Mouse (Mus musculus): ENCODE measurements around the gene Anxa6.

Anxa6 gene

GRCm38 (mm10) chr11:54998284-54998683, 35.0 kb downstream of the Anxa6 start:
- peak; percentile 72 to 75 for DNase-seq (ENCODE audit: low spot score in 2 of 2)

DNA sequence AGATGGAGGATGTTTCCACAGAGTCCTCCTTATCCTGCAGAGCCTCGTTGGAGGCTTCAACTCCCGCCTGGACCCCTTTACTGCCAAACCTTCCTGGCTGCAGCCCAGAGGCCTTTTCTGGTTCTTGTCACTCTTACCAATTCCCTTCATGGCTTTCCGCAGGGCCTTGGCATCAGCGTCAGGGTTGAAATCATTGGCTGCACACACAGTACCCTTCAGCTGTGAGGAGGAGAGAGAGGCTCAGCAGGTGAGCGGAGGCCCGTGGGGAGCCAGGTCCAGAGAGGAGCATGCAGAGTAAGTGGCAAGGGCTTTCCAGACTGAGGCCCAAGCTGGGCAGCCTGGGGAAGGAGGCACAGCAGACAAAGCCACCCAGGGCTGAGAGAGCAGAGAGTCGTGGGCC, 37.1 kb downstream of the Anxa6 start:
- DNase-seq (ENCODE audit: low spot score in 2 of 2) = peak; percentile 60 to 72

DNA sequence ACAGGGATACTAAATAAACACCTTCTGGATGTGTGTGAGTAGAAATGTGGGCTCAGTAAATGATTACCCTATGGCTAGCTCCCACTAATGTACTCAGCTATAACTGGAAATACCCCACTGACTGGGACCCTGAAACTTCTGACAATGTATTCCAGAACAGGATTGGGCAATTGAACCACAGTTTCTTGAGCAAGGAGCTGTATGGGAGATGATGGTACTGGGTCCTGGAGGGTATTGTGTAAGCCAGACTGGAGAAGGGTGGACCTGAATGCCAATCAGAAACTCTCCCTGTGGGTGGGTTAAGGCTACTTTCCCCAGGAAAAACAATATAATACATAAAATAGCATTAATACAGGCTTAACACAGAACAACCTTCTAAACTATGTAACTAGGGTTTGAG, 43.3 kb downstream of the Anxa6 start:
- DNase-seq (ENCODE audit: low spot score in 2 of 2) = no peak

DNA sequence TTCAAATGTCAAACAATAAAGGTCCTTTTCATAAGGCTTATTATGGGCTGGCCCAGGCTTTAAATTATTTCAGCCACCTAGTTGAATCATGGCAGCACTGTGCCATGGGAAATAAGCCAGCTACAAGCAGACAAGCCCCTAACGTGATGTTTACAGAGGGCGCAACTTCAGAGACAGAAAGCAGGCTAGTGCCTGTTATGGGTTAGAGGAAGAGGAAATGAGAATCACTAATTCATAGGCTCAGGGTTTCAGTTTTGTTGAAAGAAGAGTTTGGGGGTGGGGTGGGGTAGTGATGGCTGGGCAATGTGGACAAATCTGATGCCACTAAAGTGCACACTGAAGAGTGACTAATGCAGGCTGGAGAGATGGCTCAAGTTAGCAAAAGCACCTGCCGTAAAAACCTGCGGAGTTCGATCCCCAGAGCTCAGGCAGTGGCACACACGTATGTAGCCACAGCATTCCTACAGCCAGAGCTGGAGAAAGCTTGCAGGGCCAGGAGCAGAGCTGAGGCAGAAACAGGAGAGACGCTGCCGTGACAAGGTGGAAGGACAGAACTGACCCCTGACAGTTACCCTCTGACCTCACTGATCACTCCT, 44.4 kb downstream of the Anxa6 start:
- no peak for DNase-seq (ENCODE audit: low spot score in 2 of 2)

- DNase-seq (ENCODE audit: low spot score in 2 of 2) = no peak
Measured at GRCm38 (mm10) chr11:54987974-54988373, 45.3 kb downstream of the Anxa6 start.

DNA sequence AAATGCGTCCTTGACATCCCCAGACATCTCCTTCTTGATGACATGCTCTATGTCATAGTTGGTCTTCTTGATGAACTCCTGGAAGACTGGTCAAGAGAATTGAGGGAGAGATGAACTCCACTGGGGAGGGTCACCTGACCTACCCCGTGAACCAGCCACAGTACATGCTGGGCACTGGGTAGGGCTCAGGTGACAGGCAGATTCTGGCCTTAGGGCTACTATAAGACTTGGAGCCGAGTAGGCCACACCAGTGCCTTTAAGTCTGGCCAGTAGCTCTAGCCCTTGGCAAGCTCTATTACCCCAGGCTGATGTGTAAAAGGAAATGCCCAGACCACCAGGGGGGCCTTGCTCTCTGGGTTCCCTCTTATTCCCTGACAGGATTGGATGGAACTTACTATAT, 48.2 kb downstream of the Anxa6 start:
- DNase-seq (ENCODE audit: low spot score in 2 of 2) = no peak

DNA sequence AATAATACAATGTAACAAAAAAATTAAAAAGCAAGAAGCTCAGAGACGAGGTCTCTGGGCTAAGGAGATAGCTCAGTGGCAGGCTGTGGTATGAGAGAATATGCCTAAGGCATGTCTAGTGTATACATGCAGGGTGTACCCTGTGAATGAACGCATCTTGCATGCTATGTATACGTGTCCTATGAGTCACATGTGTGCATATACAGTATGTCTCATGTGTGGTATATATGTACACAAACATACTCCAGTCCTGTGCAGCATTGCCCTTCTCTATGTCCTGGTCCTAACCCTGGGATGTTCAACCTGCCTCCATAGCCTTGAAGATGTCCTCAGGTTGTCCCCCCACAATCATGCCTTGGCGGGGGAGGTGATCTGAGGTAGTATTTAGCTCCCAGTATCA, 48.7 kb downstream of the Anxa6 start:
- DNase-seq (ENCODE audit: low spot score in 2 of 2) = no peak

- DNase-seq (ENCODE audit: low spot score in 2 of 2) = peak; percentile 86 to 91
Measured at GRCm38 (mm10) chr11:54984085-54984484, 49.2 kb downstream of the Anxa6 start.

GRCm38 (mm10) chr11:54982520-54982919, 50.7 kb downstream of the Anxa6 start:
- no peak for DNase-seq (ENCODE audit: low spot score in 2 of 2)

GRCm38 (mm10) chr11:54981630-54982029, 51.6 kb downstream of the Anxa6 start:
- DNase-seq (ENCODE audit: low spot score in 2 of 2) = no peak

DNA sequence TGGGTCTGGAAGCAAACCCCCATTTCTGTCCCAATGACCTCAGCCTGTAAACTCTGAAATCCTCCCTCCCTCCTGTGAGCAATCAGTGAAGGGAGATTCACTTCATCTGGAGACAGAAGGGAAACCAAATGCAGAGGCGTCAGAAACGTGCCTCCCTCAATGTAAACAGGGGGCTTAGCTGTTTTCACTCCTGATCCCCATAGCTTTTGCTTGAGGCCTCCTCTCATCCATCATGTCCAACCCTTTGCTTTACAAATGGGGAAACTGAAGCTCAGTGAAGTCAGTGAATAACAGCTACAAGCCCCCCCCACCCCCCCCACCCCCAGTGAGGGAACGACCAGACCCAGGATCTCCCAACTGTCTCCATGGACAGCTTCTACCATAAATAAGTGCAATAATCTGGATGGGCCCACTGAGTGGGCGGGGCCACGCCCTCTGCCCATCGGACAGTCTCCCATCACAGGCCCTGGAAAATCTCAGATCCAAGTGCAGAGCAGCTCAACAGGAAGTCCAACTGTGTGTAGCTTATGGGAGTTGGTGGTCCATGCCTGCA, 55.8 kb downstream of the Anxa6 start:
- DNase-seq (ENCODE audit: low spot score in 2 of 2) = no peak

DNA sequence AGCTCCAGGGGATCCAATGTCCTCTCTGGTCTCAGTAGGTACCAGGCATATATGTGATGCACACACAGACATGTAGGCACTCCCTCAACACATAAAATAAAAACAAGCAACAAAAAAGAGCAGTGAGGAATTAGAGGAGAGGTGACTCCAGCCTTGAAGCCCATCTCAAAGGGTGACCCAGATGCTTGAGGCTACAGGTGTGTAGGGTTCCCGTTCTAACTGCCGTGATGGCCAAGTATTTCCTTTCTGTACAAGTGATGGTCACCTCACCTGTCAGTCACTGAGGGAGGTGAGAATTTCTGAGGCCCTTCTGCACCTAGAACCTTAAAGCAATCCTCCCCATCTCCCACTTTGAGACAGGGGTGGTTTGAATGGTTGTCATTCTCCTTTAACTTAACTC, 56.9 kb downstream of the Anxa6 start:
- no peak for DNase-seq (ENCODE audit: low spot score in 2 of 2)

GRCm38 (mm10) chr11:54975756-54976155, 57.5 kb downstream of the Anxa6 start:
- DNase-seq (ENCODE audit: low spot score in 2 of 2) = no peak

DNA sequence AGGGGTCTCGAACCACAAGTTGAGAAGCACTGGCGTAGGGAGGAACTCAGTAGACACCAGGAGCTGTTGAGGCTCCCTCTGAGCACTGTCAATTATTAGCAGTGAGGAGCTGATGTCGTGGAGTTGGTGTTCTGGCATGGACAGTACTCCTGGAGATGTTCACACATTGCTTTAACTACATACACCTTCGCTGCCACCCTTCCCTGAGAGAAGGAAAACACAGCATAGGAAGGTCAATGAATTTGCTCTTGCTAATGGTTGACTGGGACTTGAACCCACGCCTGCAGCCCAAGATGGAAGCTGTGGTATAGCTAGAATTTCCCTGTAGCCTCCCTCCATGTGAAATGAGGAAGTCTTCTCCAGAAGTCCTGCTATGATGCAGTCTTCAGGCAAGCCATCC, 57.9 kb downstream of the Anxa6 start:
- DNase-seq (ENCODE audit: low spot score in 2 of 2) = no peak

DNA sequence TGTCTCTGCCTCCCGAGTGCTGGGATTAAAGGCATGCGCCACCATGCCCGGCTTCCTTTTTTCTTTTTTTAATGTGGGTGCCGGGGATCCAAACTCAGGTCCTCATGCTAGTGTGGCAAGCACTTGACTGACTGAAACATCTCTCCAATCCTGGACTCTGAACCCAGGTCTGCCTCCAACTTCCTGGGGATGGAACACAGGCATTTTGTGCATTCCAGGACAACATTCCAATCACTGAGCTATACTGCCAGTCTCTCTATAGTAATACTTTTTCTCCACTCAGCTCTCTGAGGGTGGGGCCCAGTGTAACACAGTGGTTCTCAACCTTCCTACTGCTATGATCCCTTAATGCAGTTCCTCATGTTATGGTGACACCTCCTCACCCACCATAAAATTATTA, 58.6 kb downstream of the Anxa6 start:
- DNase-seq (ENCODE audit: low spot score in 2 of 2) = no peak

- DNase-seq (ENCODE audit: low spot score in 2 of 2) = peak; percentile 61 to 67
Measured at GRCm38 (mm10) chr11:54973481-54974212, 59.6 kb downstream of the Anxa6 start.

DNA sequence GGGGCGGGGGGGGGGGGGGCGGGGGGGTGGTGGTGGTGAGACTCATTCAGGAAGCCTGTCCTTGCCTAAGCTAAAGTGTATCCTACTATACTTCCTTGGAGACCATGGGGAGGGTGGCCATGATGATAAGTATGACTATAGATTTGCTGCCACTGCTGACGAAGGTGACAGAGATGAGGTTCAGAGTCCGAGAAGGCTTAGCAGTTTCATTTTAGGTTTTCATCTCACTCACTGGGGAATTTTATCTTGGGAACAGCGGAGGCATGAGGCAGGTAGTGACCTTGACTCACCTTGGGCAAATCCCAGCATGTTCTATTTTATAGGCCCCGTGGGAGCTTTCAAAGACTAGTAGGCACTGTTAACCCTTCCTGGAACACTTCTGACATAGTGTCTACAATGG, 60.5 kb downstream of the Anxa6 start:
- DNase-seq (ENCODE audit: low spot score in 2 of 2) = no peak

- no peak for DNase-seq (ENCODE audit: low spot score in 2 of 2)
Measured at GRCm38 (mm10) chr11:54972049-54972723, 61.1 kb downstream of the Anxa6 start.

DNA sequence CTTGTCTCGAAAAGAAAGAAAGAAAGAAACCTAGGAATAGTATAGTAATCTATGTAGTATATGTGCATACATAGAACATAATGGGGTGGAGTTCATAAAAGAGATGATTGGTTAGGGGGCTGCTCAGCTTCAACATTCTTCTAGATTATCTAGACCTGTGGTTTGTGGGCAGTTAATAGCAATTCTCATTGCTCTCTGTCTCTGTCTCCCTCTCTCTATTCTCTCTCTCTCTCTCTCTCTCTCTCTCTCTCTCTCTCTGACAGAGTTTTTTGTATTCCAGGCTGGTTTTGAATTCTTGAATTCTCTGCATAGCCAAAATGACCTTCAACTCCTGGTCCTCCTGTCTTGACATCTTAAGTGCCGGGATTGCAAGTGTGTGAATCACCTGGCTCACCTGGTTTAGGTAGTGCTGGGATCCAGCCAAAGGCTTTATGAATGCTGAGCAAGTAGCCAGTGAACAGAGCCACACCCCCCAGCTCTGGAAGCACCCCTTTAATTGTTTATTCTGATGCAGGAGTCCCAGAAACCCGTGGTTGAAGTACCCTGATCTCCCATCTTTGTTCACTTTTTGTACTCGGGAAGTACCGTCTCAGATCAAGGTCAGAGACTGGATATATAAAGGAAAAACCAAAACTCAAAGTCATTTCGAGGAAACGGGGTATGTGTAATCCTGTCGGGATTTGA, 61.7 kb downstream of the Anxa6 start:
- DNase-seq (ENCODE audit: low spot score in 2 of 2) = no peak

GRCm38 (mm10) chr11:54965234-54965633, 68.0 kb downstream of the Anxa6 start:
- no peak for DNase-seq (ENCODE audit: low spot score in 2 of 2)

GRCm38 (mm10) chr11:54962810-54963209, 70.4 kb downstream of the Anxa6 start, which contains the start of gene Tnip1:
TSS of gene Tnip1 (minus strand) at chr11:54962917.
- DNase-seq (ENCODE audit: low spot score in 2 of 2) = no peak

- DNase-seq (ENCODE audit: low spot score in 2 of 2) = no peak
Measured at GRCm38 (mm10) chr11:54961921-54962320, 71.3 kb downstream of the Anxa6 start.

Data from right cerebral cortex, postnatal 10 days (tissue).